Mouse (Mus musculus) ES-Bruce4 (cell line): ENCODE measurements at regions not wholly inside any gene's neighbourhood (a gene's known extent, or its start where the extent isn't known, plus 50 kb on each side); places are given as distances from the start of the nearest gene placed in this dataset.

Experiments used
- CTCF ChIP-seq: IDR thresholded peaks from one replicate; pipeline ENCODE4 v1.8.1; 2011; ENCODE audit warnings: low read depth, low read length
- EP300 ChIP-seq: IDR thresholded peaks from 2 replicates; pipeline ENCODE4 v1.6.1; 2011; ENCODE audit warnings: low read depth, low read length; ENCODE audit not compliant: insufficient read depth
- POLR2A ChIP-seq: IDR thresholded peaks from one replicate; pipeline ENCODE4 v1.8.1; 2011; ENCODE audit warnings: low read length; ENCODE audit not compliant: insufficient read depth

DNA sequence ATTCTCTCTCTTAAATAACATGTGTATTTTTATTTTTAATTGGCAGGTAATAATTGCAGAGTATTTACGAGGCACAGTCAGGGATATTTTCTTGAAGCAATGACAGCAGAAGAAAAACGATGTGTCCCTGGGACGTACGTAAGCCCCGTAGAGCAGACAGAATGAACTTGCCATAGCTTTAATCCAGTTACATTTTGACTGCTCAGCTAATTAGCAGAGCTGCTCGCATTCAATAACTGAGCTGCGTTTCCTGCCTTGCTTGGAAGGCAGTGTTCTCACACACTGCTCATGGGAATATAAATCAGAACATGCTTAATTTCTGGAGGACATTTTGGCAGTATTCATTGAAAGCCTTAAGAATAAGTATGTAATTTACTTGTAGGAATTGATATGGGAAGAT, 78.6 kb upstream of the Auts2 start:
- TF ChIP-seq CTCF = no peak
- no peak for TF ChIP-seq POLR2A
- TF ChIP-seq EP300 = no peak
